Mouse (Mus musculus) ES-E14 (cell line): ENCODE measurements around the gene Ptger4.

Experiments used
- CHD2 ChIP-seq: IDR thresholded peaks from 2 replicates; pipeline ENCODE4 v1.6.1; 2014; ENCODE audit warnings: mild to moderate bottlenecking, low read depth, low read length, inconsistent platforms
- HCFC1 ChIP-seq: IDR thresholded peaks from 2 replicates; pipeline ENCODE4 v1.6.1; 2012; ENCODE audit warnings: low read length, inconsistent platforms, borderline replicate concordance; ENCODE audit not compliant: insufficient read depth
- MAFK ChIP-seq: IDR thresholded peaks from 2 replicates; pipeline ENCODE4 v1.6.1; 2014; ENCODE audit warnings: mild to moderate bottlenecking, low read depth, low read length, inconsistent platforms; ENCODE audit not compliant: insufficient read depth
- ZC3H11A ChIP-seq: IDR thresholded peaks from 2 replicates; pipeline ENCODE4 v1.6.1; 2012; ENCODE audit warnings: low read depth, mild to moderate bottlenecking, inconsistent platforms, low read length, borderline replicate concordance
- ZNF384 ChIP-seq: IDR thresholded peaks from 2 replicates; pipeline ENCODE4 v1.6.1; 2012; ENCODE audit warnings: low read depth, low read length, inconsistent platforms

- TF ChIP-seq ZC3H11A (no peak), ZNF384 (no peak), HCFC1 (no peak), CHD2 (no peak), MAFK (no peak)
These were observed 37.3 kb upstream of the Ptger4 start for GRCm38 (mm10) chr15:5281316-5281715.
